Mouse (Mus musculus) ovary, postnatal 36 days (tissue): ENCODE data around the gene Nup188.

Experiments
- DNase-seq: peaks from one replicate; pipeline ENCODE4 v3.0.0; 2022; ENCODE audit warnings: low spot score, mixed read lengths

The Nup188 gene

DNA sequence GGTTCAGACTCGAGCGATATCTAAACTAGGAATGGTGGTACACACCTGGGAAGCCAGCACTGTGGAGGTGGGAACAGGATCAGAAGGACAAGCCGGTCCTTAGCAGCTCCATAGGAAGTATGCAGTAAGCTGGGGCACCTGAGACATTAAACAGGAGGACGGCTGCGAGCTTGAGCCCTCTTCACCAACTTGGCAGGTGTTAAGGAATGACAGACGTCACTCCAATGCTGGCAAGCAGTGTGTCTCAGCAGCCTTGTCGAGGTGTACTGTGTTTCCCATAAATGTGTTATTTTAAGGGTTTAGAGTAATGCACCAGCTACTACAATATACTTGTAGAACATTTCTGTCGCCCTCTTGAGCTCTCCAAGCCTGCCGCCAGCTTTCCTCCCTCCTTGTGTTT is 100.7 kb downstream of the Nup188 start:
- DNase-seq, result no peak

DNA sequence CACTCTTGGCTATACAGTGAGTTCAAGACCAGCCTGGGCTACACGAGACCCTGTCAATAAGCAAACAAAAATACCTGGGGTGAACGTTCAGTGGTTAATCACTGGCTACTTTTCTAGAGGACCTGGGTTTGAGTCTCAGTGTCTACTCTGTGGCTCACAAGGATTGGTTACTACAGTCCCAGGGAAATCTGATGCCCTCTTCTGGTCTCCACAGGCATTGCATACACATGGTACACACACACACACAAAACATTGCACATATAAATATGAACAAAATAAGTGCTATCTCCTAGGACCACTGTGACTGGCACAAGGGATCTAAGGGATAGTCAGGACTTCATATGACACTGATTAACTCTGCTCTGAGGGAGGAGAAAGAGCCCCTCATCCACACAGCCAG is 102.8 kb downstream of the Nup188 start:
- DNase-seq, result no peak

DNA sequence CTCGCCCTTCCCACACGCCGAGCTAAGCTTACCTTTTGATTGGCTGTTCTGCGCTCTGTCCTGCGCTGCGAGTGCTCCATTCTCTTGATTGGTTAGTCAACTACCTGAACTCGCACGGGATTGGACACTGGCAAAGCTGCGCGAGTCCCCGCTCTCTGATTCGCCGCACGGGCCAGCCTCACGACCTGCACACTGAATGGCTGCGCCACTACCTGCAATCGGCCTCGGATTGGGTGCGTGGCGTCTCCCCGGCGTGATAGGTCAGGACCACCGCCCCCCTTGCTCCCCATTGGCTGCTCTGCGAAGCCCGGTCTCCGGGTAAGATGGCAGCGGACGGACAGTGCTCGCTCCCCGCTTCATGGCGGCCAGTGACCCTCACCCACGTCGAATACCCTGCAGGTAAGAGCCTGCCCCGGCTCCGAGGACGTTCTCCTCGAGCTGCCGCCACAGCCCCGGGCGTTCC is 105.9 kb downstream of the Nup188 start, which contains the start of gene Dolpp1:
Dolpp1 (plus strand) TSS at position 141 of the 463 bp plus-strand sequence.
- peak; percentile 92 for DNase-seq

DNA sequence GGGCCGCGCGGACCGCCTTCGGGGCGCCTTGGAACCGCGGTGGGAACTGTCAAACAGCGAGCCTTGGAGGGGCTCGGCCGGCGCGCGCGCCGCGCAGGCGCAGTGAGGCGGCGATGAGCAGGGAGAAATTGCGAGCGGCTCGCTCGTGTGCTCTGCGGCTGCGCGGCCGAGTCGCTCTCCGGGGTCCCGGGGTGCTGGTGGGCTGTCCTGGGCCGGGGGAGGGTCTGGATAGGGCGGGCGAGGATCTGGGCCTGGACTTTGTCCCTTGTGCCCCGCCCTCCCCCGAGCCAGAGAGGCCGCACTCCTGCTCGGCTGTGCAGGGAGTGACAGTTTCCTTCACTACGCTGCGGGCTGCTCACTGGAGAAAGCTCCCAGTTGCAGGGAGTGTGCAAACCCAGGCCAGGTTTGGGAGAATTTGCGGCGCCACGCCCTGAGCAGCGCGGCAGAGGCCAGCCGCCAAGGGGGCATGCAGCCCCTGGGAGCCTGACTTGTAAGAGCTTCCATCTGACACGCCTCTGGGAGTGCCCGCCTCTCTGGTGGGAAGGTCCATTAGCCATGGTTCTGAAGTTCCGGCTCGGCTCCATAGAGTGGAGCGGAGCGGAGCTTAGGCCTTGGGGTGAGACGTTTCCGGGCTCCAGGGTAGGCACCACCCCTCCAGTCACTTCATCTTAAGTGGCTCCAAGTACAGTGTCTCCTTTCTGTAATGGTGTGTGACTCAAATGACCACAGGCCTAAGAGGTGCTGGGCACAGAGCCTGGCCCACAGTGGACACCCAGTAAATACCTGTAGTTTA is 106.6 kb downstream of the Nup188 start:
- peak; percentile 75 for DNase-seq

DNA sequence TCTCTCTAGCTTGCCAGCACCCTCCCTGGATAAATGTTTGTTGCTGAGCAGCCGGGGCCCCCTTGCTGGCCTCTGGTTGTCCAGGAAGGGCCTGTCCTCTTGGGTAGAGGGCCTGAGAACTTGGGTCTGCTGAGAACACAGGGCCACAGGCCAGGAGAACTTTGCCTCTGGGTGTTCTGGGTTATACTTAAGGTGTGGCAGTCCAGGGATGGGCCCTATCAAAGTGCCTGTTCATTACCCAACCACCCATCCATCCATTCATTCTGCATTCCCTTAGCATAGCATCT is 107.1 kb downstream of the Nup188 start:
- no peak for DNase-seq
